Mouse (Mus musculus) A20 (cell line): ENCODE data around the gene Dvl2.
"Not testable (repeated sequence)": the region's sequence is repeated elsewhere in the genome, so short reads cannot be mapped to it uniquely, and the experiment has no call there.

Experiments
- DNase-seq: peaks from one replicate; pipeline ENCODE4 v3.0.0-alpha.2; 2011; ENCODE audit warnings: low read depth, low spot score

The Dvl2 gene

DNA sequence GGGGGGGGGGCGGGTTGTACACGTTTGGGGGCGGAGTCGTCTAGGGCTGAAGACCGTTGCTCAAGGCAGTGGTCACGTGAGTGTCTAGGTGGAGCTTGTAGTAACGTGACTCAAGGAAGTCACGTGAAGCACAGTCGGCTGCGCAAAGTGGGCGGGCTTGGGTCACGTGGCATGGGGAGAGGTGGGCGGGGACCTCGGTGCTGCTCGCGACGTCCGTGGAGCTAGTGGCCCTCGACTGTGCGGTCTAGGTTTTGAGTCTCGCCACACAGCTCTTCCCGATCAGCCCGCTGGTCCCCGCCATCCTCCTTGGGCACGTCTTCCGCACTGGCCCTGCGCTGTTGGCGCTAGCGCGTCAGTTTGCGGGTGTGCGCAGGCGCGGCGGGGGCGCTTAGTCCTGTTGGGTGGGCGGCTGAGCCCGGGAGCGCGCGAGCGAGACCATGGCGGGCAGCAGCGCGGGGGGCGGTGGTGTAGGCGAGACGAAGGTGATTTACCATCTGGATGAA, at the start of gene Dvl2:
Gene Dvl2 (plus strand): TSS at position 200 of the 503 bp plus-strand sequence.
- DNase-seq: peak; percentile 97

DNA sequence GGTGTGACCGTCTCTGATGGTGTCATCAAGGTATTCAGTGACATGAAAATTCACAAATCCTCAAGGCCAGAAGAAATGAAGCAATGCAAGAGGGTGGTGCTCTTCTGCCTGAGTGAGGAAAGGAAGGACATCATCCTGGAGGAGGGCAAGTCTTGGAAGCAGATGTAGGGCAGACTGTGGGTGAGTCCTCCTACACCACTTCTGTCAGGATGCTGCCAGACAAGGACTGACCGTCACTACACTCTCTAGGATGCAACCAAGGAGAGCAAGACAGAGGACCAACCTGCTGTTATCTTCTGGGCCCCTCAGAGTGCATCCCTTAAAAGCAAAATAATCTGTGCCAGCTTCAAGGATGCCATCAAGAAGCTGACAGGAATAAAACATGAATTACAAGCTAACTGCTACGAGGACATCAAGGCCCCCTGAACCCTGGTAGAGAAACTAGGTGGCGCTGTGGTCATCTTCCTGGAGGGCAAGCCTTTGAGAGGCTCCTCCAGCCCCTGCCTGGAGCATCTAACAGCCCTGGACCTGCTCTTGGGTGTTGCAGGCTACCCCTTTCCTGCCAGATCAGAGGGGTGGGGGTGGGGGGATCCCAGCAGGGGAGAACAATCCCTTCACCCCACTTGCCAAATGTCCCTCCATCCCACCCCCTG, 49.5 kb upstream of the Dvl2 start:
- peak; percentile 48 for DNase-seq

DNA sequence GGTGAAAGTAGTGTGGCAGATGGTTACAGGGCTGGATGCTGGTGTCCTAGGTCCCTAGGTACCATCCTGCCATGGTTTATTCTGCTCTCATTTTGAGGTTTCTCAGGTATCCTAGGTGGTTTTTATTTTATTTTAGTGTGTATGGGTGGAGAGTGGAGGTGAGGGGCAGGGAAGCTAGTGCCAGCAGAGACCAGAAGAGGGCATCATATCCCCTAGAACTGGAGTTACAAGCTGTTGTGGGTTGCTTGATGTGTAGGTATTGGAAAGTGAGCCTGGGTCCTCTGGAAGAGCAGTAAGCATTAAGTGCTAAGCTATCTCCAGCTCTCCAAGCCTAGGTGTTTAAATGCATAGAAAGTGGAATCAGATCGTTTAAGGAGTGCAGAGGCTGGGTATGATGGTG, 48.1 kb upstream of the Dvl2 start:
- DNase-seq: peak; percentile 31

DNA sequence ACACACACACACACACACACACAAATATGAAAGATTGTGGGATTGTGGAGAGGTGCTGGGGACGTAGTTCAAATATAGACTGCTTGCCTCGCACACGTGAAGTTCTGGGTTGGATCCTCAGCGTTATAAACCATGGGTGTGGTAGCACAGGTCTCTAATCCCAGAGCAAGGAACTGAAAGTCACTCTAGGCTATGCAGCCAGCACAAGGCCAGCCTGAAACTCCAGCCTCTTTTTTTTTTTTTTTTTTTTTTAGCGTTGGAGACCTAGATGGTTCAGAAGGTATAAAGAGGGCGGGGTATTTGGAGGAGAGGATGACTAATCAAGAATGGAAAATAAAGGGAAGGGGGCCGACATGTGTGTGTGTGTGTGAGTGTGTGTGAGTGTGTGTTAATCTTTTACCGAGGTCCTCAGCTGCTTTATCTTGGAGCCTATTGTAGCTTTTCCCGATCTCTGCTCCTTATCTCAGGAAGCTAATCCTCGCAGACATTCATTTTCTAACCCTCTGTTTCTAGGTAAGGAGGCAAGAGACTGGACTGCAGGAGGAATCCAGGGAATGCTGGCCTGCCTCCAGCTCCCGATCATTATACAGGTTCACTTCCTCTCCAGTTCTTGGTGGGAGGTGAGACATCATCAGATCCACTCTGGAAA, 47.0 kb upstream of the Dvl2 start:
- no peak for DNase-seq

DNA sequence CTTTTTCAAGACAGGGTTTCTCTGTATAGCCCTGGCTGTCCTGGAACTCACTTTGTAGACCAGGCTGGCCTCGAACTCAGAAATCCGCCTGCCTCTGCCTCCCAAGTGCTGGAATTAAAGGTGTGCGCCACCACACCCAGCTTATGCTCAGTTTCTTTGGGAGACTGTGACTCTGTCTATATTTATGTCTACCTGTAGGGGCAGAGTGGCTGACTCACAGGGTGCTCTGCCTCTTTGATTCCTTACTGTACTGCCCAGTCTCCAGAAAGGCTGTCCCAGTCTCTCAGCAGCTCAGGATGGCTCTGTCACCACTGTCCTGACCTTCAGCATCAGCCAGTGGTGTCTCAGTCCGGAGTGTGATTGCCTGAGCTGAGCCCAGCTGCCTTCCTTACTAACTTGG, 44.8 kb upstream of the Dvl2 start:
- not testable (repeated sequence) for DNase-seq

DNA sequence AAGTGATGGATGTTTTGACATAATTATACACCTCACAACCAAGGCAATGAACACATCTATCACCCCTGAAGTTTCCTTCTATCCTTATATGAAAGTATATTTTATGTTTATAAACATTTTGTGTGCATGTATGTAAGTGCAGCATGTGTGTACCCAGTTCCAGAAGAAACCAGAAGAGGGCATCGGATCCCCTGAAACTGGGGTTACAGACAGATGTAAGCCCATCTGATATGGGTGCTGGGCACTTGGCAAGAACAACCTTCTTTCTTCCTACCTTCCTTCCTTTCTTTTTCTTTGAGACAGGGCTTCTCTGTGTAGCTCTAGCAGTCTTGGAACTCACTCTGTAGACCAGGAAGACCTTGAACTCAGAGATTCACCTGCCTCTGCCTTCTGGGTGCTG, 44.2 kb upstream of the Dvl2 start:
- peak; percentile 53 for DNase-seq

DNA sequence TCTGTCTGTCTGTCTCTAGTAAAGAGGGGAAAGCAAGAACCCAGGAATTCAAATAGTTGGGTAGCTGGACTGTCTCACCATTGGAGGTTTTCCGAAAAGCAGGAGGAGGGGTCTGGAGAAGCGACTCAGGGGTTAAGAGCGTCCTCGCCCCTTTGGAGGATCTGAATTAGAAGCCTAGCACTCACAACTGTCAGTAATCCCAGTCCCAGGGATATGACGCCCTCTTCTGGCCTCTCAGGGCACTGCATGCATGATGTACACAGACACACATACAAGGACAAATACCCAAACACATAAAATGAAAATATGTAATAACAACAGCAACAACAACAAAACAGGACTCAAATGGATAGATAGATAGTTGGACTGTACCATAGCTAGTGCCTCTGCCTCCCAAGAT, 39.8 kb upstream of the Dvl2 start:
- peak; percentile 55 for DNase-seq

DNA sequence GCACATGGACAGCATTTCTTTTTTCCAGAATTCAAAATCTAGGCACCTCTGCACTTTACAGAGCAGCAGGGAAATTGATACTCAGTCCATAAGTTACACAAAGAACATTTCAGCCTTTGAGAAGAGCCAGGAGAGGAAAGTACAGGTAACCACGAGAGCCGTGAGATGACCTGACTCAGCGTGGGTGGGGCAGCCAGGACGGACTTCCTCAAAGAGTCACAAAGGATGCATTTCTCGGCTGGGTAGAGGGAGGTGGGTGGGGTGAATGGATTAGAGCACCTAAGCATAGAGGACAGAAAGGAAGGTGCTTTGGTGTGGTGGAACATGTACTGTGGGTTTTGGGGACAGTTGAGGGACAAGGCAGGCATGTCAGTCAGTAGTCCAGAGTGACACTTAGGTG, 38.6 kb upstream of the Dvl2 start:
- no peak for DNase-seq

DNA sequence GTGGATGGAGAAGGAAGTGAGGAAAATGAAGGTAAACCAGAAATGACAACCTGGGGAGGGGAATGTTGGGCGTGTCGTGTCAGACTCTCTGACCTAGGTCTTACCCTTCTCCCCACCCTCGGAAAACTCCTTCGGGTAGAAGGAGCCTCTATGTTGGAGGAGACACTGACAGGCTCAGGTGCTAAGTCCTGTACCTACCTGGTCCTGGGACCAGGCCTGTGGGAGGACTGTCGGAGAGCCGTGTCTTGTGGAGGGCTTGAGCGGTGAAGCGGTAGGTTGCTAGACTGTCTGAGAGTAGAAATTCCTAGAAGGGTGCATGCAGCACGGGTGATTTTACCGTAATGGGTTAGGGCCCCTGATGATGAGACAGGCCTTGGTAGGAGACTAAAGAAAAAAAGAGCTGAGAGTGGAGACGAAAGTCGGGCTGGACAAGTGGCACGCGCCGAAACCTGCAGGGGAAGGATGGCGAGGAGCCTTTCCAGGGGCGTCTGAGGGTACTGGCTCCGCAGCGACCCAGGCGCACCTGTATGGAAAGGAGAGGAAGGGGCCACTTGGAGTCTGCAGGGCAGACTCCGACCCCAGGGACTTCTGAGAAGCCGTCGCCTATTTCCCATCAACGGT, 35.6 kb upstream of the Dvl2 start, which contains the start of gene Cldn7:
Gene Cldn7 (plus strand): TSS at position 130 of the 621 bp plus-strand sequence.
- no peak for DNase-seq

DNA sequence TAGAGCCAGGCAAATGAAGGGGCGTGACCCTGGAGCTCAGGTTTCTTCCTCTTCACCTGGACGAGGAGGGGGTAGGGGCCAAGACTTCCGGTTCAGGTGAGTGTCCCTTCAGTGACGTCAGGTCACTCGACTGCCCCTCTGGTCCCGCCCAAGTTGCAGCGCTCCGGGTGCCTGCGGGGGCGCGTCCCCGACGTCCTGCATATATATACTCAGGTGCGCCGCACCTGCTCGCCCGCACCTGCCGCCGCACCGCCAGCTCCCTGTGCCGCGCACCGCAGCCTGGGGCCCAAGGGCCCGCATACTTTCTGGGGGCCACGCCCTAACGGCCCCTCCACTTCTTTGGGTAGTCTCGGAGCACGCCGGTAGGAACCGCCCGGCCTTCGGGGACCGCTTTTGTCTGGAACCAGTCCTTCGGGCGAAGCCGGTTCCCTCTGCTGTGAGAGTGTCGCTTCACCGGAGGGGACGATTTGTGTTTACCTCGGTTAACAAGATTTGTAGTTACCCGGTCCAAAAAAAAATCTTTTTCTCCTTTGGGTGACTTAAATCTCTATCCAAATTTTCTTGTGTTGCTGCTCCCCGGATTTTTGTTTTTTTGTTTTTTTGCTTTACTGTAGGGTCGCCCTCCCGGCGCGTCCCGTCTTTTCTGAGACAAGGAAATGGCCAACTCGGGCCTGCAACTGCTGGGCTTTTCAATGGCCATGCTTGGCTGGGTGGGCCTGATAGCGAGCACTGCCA, 35.0 kb upstream of the Dvl2 start:
- DNase-seq: no peak

DNA sequence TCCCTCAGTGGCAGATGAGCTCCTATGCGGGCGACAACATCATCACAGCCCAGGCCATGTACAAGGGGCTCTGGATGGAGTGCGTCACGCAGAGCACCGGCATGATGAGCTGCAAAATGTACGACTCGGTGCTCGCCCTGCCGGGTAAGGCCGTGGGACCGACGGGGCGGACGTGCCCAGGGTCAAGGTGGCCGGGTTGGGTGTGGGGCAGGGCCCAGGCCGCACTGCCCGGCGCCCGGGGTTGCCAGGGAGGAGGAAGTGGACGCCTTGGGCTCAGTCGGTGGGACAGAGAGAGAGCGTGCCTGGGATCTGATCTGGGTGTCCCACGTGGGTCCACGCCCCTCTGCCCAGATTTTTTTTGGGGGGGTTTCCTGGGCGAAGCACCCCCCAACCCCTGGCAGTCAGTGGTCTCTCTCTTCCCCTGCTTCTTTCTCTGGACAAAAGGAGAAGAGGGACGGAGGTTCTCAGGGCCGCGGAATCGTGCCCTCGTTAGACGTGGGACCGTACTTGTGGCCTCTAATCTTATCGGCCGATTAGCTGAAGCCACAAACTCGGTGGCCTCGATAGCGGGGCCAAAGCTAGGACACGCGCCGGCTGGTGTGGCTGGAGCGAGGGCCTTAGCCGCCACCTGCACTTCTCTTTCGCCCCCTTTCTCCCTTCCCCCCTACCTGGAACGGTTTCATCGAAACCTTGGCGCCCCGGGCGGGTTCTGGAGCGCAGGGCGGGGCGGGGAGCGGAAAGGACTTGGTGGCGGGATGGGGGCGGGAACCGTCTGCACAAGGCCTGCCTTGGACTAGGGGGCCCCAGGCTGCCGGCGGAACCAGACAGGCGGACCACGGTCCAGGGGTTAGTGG, 34.2 kb upstream of the Dvl2 start:
- no peak for DNase-seq

DNA sequence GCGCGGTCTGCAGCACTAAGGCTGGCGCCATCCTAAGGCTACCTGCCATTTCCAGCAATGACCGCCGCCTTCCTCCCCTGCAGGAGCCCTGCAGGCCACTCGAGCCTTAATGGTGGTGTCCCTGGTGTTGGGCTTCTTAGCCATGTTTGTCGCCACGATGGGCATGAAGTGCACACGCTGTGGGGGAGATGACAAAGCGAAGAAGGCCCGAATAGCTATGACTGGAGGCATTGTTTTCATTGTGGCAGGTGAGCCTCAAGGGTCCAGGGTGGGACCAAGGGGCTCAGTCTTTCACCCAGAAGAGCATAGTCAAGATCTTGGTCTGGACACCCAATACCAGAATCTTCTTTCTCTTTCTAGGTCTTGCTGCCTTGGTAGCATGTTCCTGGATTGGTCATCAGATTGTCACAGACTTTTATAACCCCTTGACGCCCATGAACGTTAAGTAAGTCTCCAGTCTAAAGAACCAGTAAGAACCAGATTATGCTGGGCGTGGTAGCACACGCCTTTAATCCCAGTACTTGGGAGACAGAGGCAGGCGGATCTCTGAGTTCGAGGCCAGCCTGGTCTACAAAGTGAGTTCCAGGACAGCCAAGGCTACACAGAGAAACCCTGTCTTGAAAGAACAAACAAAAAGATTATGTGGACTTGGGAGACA, 33.4 kb upstream of the Dvl2 start:
- no peak for DNase-seq

DNA sequence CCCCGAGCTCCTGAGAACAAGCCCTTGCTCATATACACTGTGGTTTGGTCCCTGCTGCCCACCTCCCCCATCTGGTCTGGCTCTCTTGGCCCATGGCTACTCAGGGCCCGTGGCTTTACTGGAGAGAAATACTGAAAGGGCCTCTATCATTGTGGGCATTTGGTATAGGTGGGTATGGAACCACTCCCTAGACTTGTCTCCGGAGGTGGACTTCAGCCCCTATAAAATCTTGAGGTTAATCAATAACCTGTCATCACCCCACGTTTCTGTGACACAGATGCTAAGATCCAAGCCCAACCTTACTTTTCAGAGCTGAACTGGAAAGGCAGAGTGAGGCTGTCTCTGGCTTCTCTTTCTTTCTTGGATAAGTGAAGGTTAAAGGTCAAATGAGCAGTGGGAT, 31.6 kb upstream of the Dvl2 start:
- DNase-seq: no peak

DNA sequence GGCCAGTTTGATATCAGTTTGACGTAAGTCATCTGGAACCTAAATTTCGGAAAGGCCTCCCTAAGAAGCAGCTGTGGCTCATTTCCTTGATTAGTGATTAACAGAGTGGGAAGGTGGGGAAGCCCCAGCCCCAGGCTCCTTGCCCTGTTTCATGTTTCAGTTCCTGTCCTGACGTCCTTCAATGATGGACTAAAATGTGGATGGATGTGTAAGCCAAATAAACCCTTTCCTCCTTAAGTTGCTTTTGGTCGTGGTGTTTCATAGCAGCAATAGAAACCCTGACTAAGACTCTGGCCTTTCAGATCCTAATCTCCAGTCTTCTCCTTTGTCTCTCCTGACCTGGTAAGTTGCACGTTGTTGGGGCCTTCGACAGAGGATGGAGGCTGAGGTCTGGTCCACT, 30.2 kb upstream of the Dvl2 start:
- DNase-seq: no peak

DNA sequence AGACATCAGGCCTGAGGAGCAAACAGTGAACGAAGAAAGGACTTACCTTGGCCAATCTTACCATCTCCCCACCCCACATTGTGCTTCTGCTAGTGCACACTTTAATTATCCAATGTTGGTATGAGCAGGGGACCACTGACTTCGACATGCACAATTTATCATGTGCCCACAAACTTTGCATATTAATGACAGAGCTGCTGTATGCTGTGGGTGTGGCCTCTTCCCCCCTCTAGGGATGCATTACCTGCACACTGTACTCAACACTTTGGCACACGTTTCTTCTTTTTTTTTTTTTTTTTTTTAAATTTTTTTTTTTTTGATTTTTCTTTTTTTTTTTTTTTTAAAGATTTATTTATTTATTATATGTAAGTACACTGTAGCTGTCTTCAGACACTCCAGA, 29.6 kb upstream of the Dvl2 start:
- peak; percentile 31 for DNase-seq

DNA sequence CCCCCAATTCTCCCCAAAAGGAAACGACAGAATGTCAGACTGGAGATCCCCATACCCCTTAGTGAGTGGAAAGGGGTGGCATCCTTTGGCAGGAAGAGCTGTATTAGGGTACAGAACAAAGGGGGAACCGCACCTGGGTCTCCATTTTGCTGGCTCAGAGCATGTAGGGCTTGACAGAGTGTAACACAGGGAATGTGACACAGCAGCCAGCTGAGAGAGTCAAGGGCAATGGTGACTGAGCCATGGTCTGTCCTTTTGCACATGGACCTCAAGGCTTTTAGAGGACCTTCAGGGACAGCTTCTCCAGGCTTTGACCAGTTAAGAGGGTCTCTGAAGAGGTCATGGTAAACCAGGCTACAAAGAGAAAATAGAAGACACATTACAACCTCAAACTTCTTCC, 25.5 kb upstream of the Dvl2 start:
- no peak for DNase-seq

DNA sequence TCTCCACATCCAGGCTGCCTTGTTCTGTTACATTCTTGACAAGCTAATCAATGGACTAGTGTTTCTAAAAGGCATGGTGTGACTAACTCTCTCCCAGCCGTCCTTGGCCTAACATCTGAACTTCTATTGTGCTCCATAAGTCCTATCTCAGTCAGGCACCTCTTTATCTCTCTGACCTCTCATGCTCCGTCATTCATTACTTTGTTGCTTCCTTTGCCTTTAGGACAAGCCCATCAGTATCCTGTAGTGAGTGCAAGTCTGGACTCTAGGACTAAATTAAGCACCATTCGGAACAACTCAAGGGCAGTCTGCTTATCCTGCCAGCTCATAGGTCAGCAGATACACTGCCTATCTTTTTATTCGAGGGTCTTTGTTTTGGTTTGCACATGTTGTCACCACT, 24.1 kb upstream of the Dvl2 start:
- no peak for DNase-seq

DNA sequence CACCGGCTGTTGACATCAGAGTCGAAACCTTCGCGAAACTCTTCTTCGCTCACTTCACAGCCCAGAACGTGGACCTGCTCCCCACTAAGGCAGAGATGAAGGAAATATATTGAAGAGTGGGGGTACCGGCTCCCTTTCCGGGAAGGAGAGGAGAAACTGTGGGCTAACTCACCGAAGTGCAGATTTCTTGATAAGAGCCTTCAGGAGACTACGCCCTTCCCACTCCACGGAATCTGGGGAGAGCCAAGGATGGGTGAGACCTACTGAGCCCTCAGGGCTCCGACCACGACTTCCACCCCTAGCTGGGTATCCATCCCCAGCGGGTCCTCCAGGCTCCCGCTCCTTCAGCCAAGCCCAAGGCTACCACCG, 20.6 kb upstream of the Dvl2 start:
- DNase-seq: no peak

DNA sequence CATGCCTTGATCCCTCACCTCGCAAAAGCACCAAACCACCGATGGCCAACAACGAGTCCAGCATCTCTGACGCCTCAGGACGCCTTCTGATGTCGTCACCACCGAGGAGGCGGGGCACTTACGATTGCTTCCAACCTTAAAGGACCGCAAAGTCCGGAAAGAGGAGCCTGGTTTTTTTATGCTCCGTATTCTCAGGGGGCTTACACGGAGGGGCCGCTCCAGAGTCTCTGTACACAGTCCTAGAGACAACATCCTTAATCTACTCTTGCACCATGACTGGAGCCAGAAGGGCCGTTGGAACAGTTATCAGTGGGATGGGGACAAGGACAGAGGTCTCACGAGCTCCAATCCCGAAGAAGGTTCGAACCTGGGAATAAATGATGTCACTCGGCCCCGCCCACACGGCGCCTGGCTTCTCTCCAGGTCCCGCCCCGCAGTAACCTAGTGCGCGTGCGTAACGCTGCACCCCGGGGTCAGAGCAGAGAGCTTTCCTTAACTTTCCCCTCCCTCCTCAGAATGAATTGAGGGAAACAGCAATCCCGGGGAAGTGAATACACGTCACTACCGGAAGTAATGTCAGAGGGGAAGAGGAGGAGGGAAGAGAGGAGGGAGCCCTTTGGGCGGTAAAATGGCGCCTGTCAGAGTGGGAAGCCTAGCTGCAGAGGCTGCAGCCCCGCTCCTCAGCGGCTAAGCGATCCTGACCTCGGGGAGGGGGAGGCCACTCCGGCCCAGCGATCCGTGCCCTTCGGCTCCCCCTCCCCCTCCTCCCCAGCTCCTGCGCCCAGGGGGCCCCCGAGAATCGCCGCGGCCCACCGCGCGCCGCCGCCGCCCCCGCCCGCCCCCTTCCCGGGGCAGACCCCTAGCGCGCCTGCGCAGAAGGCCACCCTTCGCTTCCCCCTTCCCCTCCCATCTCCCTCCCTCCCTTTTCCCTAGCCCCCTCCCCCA, 19.9 kb upstream of the Dvl2 start:
- peak; percentile 96 for DNase-seq
